21 mouse cellular contexts compared by ENCODE assay signal in the genomic region with DNA sequence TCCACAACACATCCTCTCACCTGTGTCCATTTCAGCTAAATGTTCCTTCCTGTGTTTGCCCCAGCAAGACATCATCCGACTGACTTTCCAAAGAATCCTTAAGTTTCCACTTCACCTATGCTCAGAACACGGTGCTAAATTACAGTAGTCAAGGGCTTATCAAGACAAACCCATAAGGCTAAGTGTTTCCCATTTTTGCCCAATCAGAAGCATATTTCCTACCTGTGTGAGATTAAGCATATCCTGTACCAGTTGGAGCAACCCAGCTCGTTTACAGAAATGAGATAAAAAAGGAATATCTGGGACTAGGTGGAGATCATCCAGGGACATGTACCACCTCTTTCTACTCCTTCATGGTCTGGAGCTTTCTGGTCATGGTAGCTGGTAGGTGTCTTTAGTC. TPM values are rescaled to one million over a fixed set of nuclear protein-coding genes. Genes with fewer than 3 reads are reported as not detected.
"Had no signal": no experiment of that assay in that cellular context is flagged by ENCODE, and none has a peak within 500 bp of the region (broad histone marks: within the 10 kb centered on the region; RNA-seq: fewer than 3 reads in every experiment).

No protein-coding gene starts in this region.

- H3K27me3 ChIP-seq: neural tube, embryonic 12.5 days; neural tube, embryonic 13.5 days; neural tube, embryonic 15.5 days; stomach, embryonic 15.5 days had no signal

- H3K9me3 ChIP-seq: neural tube, embryonic 12.5 days; neural tube, embryonic 13.5 days; neural tube, embryonic 15.5 days; stomach, embryonic 15.5 days had no signal

- H3K4me1 ChIP-seq: neural tube, embryonic 12.5 days; neural tube, embryonic 13.5 days; stomach, embryonic 15.5 days had no signal

- H3K27ac ChIP-seq: neural tube, embryonic 12.5 days; neural tube, embryonic 13.5 days; neural tube, embryonic 15.5 days; stomach, embryonic 15.5 days; stomach, postnatal 0 days had no signal

- H3K4me3 ChIP-seq: neural tube, embryonic 12.5 days; neural tube, embryonic 13.5 days; neural tube, embryonic 15.5 days; stomach, embryonic 15.5 days had no signal

- H3K9ac ChIP-seq: neural tube, embryonic 12.5 days; neural tube, embryonic 13.5 days; neural tube, embryonic 15.5 days; stomach, embryonic 15.5 days had no signal

- H3K36me3 ChIP-seq: neural tube, embryonic 12.5 days; neural tube, embryonic 13.5 days; neural tube, embryonic 15.5 days; stomach, embryonic 15.5 days had no signal

- DNase-seq: retina, postnatal 1 day; right cerebral cortex, postnatal 14 days; right cerebral cortex, postnatal 25 days; right cerebral cortex, postnatal 4 days; spleen, adult 18-20 months; thymus, adult 18-20 months; thymus, adult 2 months; thymus, postnatal 14 days; thymus, postnatal 25 days; thymus, postnatal 36 days; thymus, postnatal 4 days had no signal

RNA-seq across cellular contexts. Expression of a gene that starts 22.8 kb away (rescaled TPM):
- total RNA-seq: neutrophil, adult 5-6 weeks had no signal
- polyA plus RNA-seq: neural tube, embryonic 12.5 days; neural tube, embryonic 13.5 days; neural tube, embryonic 14.5 days; neural tube, embryonic 15.5 days; small intestine, adult 2 months; stomach, embryonic 14.5 days; stomach, postnatal 0 days; thymus, adult 2 months; urinary bladder, adult 2 months had no signal
